Mouse (Mus musculus) ES-Bruce4 (cell line): ENCODE results near the gene Itfg1. TPM values are rescaled to one million over a fixed set of nuclear protein-coding genes. Genes with fewer than 3 reads are reported as not detected.
"Not testable (repeated sequence)": the region's sequence is repeated elsewhere in the genome, so short reads cannot be mapped to it uniquely, and the experiment has no call there.

Experiments used
- H3K27ac ChIP-seq: 2 replicates; pipeline ENCODE4 v1.5.1; 2012; ENCODE audit warnings: low read length, inconsistent platforms; ENCODE audit not compliant: insufficient read depth
- H3K27me3 ChIP-seq: 2 replicates; pipeline ENCODE4 v1.6.1; 2012; ENCODE audit warnings: mild to moderate bottlenecking, low read length, inconsistent platforms; ENCODE audit not compliant: control insufficient read depth, poor library complexity, insufficient read depth, severe bottlenecking
- H3K36me3 ChIP-seq: 2 replicates; pipeline ENCODE4 v1.6.1; 2012; ENCODE audit warnings: inconsistent platforms, mild to moderate bottlenecking, low read length, moderate library complexity; ENCODE audit not compliant: control insufficient read depth, poor library complexity, insufficient read depth, severe bottlenecking
- H3K4me1 ChIP-seq: one replicate; pipeline ENCODE4 v1.8.1; 2011; ENCODE audit warnings: low read length; ENCODE audit not compliant: control insufficient read depth, insufficient read depth
- H3K4me3 ChIP-seq: 2 replicates; pipeline ENCODE4 v1.5.1; 2011; ENCODE audit warnings: low read depth, mild to moderate bottlenecking, low read length
- H3K9ac ChIP-seq: 2 replicates; pipeline ENCODE4 v1.6.1; 2012; ENCODE audit warnings: low read depth, mild to moderate bottlenecking, inconsistent platforms; ENCODE audit not compliant: poor library complexity, severe bottlenecking
- H3K9me3 ChIP-seq: replicated peaks from 2 replicates; pipeline ENCODE4 v1.6.1; 2012; ENCODE audit warnings: mild to moderate bottlenecking, low read length, inconsistent platforms; ENCODE audit not compliant: control insufficient read depth, poor library complexity, insufficient read depth, severe bottlenecking
- CTCF ChIP-seq: IDR thresholded peaks from one replicate; pipeline ENCODE4 v1.8.1; 2011; ENCODE audit warnings: low read depth, low read length
- EP300 ChIP-seq: IDR thresholded peaks from 2 replicates; pipeline ENCODE4 v1.6.1; 2011; ENCODE audit warnings: low read depth, low read length; ENCODE audit not compliant: insufficient read depth
- POLR2A ChIP-seq: IDR thresholded peaks from one replicate; pipeline ENCODE4 v1.8.1; 2011; ENCODE audit warnings: low read length; ENCODE audit not compliant: insufficient read depth
- polyA plus RNA-seq: library from polyadenylated mRNA; stranded (reverse); fragments of >200 nt; gene quantifications from 2 replicates; pipeline ENCODE4 v1.2.4, GENCODE M21; 2011; ENCODE audit warnings: low read depth; ENCODE audit not compliant: missing spikeins, insufficient read depth, insufficient read length

Gene Itfg1
- polyA plus RNA-seq, 1 experiment: 42.8 TPM

DNA sequence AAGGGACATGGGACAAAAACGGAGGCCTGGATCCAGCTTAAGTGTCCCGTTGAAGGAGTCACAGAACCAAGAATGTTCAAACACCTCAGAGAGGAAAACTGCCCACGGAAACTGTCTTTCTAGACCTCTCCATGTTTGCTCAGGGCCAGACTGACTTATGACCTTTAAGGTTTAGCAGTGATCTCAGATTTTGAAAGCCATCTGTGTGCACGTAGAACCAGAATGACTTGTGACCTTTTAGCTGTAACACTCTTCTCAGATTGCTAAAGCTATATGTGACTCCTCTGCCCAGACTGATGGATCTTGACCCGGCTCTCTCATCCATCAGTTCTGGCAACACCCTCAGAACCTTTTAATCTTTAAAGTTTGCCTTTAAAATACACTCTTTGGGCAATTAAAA lies 19.9 kb upstream of the Itfg1 start:
- Histone ChIP-seq H3K4me1 (no peaks in the 10 kb centered on the region), H3K27me3 (no peaks in the 10 kb centered on the region), H3K9me3 (no peaks in the 10 kb centered on the region), H3K27ac (no peak overlapping the region), H3K36me3 (no peaks in the 10 kb centered on the region), H3K4me3 (no peak overlapping the region), H3K9ac (no peak overlapping the region)
- TF ChIP-seq CTCF (no peak), POLR2A (no peak), EP300 (no peak)

DNA sequence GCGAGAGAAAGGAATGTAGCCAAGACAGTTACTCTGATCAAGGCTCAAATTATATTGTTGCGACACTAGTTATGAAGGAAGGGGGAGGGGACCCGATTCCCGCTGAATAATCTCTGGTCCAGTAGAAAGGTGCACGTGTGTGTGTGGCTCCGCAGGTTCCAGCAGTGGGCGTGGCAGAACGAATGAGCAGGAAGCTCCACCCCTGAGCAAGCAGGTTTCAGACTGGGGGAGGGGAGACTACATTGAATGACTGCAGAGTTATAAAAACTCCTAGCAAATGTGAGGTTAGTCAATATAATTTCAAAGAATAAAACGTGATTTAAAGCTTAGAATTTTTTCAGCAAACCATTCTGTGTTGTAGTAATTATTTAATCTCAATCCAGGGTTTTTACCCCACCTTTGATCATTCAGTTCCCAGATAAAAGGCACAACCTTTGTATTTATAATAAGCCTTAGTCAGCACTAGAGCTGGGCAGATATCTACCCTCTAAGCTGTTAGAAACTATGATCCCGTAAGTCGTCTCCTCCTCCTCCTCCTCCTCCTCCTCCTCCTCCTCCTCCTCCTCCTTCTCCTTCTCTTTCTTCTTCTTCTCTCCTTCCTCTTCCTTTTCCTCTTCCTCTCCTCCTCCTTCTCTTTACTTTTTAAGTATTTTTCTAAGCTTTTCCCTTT lies 16.6 kb upstream of the Itfg1 start:
- H3K9ac ChIP-seq, H3K36me3 ChIP-seq, H3K4me3 ChIP-seq, H3K9me3 ChIP-seq, H3K27me3 ChIP-seq, H3K4me1 ChIP-seq, H3K27ac ChIP-seq: not testable (repeated sequence)

DNA sequence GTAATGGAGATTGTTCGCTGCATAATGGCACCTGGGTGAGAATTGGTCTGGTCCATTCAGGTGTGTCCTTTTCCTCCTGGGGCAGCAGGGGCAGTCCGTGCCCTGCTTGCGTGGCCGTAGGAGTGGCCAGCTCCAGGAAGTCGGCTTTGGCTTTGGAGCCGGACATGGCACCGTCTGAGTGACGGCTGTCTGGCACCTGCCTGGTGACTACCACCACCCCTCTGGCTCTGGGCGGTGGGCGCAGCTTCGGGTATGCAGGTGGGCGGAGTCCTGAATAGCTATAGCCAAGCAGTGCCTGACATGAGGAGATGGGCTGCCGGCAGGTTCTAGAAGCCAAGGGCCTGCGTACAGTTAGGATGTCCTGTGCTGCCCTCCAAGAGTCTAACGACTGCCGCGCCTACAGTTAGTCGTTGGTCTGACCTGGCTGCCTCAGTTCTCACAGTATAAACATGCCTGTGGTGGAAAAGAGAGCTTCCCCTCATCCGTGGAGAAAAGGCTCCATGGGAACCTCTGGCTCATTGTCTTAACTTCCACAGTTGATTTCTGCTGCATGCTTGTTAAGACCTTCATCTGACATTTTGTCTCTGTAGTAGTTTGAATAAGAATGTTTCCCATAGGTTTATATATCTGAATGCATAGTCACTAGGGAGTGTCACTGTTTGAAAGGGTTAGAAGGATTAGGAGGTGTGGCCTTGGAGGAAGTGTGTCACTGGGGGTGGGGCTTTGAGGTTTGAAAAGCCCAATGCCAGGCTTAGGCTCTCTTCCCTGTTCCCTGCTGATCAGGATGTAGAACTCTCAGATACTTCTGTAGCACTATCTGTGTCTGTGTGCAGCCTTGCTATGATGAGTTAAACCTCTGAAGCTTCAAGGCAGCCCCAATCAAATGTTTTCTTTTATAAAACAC lies 13.8 kb upstream of the Itfg1 start:
- no peak for TF ChIP-seq EP300
- TF ChIP-seq CTCF: no peak
- no peak for TF ChIP-seq POLR2A
- Histone ChIP-seq H3K27me3 (no peaks in the 10 kb centered on the region), H3K4me3 (peak overlapping the region; percentile 52), H3K9me3 (no peaks in the 10 kb centered on the region), H3K4me1 (no peaks in the 10 kb centered on the region), H3K36me3 (no peaks in the 10 kb centered on the region), H3K9ac (0 out of 2 replicates have a peak overlapping the region, but pooled peaks have one; percentile 15), H3K27ac (no peak overlapping the region)

DNA sequence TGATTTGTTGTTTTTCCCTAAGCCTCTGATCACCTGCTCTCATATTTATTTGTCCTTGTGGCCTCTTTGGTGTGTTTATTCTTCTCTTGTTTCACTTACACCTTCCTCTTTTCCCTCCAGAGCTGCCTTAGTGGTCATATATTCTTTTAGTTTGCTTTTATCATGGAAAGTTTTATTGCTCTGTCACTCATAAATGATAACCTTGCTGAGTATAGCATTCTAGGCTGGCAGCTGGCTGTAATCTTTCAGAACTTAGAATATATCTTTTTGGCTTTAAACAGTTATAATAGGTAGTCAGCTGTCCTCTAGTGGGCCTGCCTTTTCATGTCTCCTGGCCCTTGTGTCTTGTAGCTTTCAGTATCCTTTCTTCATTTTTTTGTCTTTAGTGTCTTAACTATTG lies 5.2 kb upstream of the Itfg1 start:
- no peaks in the 10 kb centered on the region for H3K27me3 ChIP-seq
- no peak overlapping the region for H3K27ac ChIP-seq
- H3K9me3 ChIP-seq: no peaks in the 10 kb centered on the region
- no peaks in the 10 kb centered on the region for H3K4me1 ChIP-seq
- H3K36me3 ChIP-seq: no peaks in the 10 kb centered on the region
- H3K9ac ChIP-seq: no peak overlapping the region
- TF ChIP-seq EP300 (no peak), POLR2A (no peak), CTCF (no peak)
- H3K4me3 ChIP-seq: no peak overlapping the region

DNA sequence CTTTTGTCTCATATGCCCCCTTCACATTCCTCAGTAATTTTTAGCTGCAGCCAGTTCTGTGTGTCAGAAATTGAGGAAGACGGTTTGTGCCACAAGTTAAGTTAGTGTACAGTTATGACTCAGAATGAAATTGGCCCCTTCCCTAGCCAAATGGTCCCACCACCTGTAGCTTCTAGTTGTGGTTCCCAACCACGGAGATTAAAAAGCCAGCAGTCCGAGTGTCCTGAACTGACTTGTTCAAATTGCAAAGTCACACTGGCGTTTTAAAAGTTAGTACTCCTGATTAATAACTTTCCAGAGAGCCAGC lies 721 bp upstream of the Itfg1 start:
- TF ChIP-seq POLR2A (no peak), EP300 (no peak), CTCF (no peak)
- no peaks in the 10 kb centered on the region for H3K4me1 ChIP-seq
- peak overlapping the region; percentile 79 for H3K9ac ChIP-seq
- H3K27ac ChIP-seq: 0 out of 2 replicates have a peak overlapping the region, but pooled peaks have one; percentile 1
- no peaks in the 10 kb centered on the region for H3K27me3 ChIP-seq
- peaks cover 2% of the 10 kb centered on the region; the same call in 1 of the 2 replicates for H3K36me3 ChIP-seq
- no peaks in the 10 kb centered on the region for H3K9me3 ChIP-seq
- H3K4me3 ChIP-seq: peak overlapping the region; percentile 46
